Mouse (Mus musculus): ENCODE measurements around the gene Cldn34b1. TPM values are rescaled to one million over a fixed set of nuclear protein-coding genes. Genes with fewer than 3 reads are reported as not detected.
"Not testable (repeated sequence)": the region's sequence is repeated elsewhere in the genome, so short reads cannot be mapped to it uniquely, and the experiment has no call there.

Cldn34b1 gene
- total RNA-seq (2021): not detected

GRCm38 (mm10) chrX:154890167-154890566 is at the start of gene Cldn34b1:
Gene Cldn34b1, minus strand, starts transcription at chrX:154890267.
- DNase-seq (ENCODE audit: extremely low spot score in 1 of 2, low spot score in 2 of 2); intact Hi-C loops (cut with DNase I): not testable (repeated sequence)

GRCm38 (mm10) chrX:154935887-154936286 is 45.8 kb upstream of the Cldn34b1 start, which contains the start of gene Magea6:
Gene Magea6, minus strand, starts transcription at chrX:154935987.
- intact Hi-C loops (cut with DNase I); DNase-seq (ENCODE audit: extremely low spot score in 1 of 2, low spot score in 2 of 2): not testable (repeated sequence)

Other genes with a start within 250 kb of the Cldn34b1 start
- not detected for gene Magea6, start 45.7 kb upstream of the Cldn34b1 start, total RNA-seq (2021)
- gene Magea3, start 59.2 kb upstream of the Cldn34b1 start, total RNA-seq (2021): not detected
- gene Magea8, start 105.6 kb upstream of the Cldn34b1 start, total RNA-seq (2021): not detected
- not detected for gene Magea5, start 172.9 kb upstream of the Cldn34b1 start, total RNA-seq (2021)
- not detected for gene Magea1, start 199.5 kb upstream of the Cldn34b1 start, total RNA-seq (2021)
- not detected for gene Magea2, start 203.4 kb upstream of the Cldn34b1 start, total RNA-seq (2021)
- not detected for gene Cldn34b2, start 238.1 kb upstream of the Cldn34b1 start, total RNA-seq (2021)

Measured in left cerebral cortex, postnatal 10 days (tissue).